Mouse (Mus musculus) lung, postnatal 10 days (tissue): ENCODE results near the gene Clec10a.

ENCODE experiments used
- DNase-seq: peaks from one replicate; pipeline ENCODE4 v3.0.0; 2021

The Clec10a gene

DNA sequence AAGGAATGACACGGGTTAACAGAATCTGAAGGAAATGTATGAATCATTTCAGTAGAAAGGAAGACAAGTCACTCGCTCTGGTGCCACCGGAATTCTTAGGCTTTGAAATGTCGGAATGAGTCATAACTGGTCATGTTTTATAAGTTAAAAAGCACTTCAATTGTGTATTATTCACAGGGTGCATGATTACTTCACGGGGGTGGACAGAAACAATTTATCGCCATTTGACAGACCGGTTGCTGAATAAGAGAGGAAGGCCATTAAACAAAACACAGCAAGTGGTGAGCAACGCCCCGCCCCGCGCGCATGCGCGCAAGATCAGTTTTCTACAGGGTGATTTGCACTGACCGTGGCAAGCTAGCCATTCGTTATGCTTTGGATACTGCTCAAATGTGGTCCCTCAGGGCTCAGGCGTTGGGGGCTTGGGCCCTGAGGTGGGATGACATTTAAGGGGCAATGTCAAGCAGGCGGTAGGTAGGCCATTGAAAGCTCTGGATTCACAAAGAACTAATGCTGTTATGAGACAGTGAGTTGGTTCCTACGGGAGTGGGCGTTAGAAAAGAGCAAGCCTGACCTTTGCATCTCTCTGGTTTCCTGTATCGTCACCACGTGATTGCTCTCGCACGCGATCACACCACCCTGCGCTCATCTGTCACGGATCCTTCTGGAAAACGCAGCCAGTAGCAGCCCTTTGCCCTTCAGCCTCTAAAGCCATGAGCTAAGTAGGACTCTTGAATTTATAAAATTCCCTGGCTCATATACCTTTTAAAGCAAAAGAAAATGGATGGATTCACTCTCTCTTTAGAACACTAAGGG is 33.5 kb downstream of the Clec10a start:
- DNase-seq, result peak; percentile 14

DNA sequence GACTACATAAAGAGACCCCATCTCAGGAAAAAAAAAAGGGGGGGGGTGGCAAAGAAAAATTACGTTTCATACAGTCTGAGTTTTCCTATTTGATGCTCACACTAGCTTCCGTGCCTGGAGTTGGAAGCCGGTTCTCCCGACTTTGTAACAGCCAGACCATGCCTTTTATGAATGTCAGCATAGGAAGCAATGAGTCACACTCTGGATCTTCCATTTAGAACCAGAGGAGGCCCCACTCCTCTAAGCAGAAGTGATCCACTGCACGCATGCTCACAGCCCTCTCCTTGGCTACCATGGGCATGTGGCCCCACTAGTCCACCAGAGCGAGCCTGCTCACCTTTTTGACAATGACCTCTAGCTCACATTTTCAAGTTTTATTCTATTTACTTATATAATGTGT is 35.2 kb downstream of the Clec10a start:
- DNase-seq, result no peak

DNA sequence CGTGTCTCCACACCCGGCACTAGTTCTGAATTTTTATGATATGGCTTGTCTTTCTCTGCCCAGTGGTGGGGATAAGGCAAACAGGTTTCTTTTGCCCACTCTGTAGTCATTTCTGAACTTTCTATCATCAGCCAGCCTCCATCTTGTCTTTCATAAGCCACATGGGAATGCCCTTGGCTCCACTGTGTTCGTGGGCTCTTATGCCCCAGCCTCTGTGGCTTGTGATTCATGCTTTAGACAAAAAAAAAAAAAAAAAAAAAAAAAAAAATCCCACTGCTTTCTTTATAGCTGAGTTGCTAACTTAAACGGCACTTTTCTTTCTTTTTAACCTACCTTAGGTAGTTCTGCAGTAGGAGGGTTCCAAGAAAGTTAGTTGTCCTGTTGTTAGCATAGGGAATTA is 36.2 kb downstream of the Clec10a start:
- DNase-seq, result no peak

DNA sequence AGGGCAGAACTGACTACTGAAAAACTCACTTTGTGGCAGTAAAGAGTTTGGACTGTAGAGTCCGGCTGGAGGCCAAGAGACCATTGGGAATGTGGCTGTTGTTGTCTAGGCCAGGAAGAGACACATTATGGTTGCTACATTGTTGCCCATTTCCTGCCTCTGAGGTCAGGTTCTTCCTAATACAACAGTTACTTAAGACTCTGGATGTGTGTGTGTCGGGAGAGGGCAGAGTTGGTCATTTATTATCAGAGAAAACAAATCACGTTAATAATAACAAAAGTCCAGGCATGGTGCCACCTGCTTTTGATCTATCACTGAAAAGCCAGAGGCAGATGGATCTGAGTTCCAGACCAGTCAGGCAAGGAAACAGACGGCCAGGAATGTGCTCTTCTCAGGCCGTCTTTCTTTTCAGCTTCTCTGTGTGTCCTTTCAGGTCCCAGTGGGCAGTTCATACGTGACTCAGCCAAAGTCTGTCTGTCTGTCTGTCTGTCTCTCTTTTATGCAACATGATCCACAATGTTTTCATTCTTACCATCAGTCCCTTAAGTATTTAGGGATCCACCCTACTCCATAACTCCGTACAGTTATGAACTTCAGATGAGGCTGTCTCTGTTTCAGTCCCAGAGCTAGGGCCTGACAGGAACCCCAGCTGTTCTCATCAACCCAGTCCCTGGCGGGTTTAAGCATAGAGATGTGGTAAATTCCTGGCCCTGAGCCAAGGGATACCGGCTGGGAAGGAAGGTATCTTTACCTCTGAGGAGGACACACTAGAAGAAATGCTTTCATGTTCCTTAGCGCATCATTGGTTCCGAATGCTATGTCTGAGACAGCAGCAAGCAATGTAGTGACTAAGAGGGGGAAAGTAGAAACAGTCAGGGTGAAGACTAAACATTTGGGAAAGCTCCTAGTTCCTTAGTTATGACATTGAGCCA is 37.6 kb downstream of the Clec10a start:
- DNase-seq, result peak; percentile 79

DNA sequence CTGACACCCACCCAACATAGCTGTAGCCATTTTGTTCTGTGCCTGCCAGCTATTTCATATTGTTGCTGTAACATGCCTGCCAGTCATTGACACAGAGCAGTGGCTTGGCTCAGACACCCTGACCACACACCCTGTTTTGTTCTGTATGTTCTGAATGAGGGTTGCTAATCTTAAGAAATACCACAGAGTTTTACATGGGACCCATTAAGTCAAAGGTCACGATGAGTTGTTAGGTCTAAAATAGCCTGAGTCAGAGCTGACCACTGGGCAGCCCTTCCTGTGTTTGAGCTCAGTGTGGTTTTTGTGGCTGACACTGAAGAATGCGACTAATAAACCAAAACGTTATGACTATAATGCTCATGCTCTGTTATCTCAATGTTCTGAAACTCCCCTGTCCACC is 42.3 kb downstream of the Clec10a start:
- no peak for DNase-seq

DNA sequence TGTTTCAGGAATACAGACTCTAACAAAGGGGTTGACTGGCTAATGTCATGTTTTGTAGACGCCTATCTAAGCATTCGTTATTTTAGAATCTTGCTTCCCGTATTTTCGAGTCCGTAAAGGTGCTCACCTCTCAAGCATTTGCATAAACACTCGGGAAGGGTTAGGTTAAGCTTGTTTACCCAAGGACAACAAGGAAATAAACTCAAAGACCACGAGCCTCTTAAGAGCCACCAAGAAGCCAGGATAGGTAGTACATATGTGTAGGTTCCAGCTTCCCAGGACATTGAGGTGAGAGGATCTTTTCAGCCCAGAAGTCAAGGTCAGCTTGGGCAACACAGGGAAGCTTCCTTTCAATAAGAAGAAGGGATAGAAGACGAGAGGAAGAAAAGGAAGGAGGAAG is 43.1 kb downstream of the Clec10a start:
- DNase-seq, result no peak

DNA sequence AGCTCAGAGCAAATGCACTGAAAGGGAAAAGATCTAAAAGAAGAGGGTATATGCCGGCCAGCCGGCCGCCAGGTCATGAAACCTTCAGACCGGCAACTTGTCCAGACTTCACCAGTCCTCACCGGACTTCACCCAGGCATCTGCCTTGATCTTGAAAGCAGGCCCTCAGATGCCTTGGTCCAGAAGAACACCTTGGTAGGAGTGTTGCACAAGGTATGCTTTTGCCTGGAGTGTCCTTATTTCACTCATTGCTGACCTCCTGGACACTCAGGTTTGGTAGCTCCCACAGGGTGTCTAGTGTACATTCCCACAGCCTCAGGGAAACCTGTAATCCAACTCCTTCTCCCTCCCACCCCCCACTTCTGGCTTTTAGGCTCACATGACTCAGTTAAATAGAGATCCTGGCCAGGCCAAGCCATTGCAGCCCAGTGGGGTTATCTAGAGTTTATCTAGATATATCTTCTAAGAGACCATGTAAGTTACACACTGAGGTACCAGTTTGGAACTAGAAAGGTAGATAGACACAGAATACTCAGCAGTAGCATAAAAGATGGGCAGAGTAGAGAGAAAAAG is 44.1 kb downstream of the Clec10a start:
- no peak for DNase-seq

DNA sequence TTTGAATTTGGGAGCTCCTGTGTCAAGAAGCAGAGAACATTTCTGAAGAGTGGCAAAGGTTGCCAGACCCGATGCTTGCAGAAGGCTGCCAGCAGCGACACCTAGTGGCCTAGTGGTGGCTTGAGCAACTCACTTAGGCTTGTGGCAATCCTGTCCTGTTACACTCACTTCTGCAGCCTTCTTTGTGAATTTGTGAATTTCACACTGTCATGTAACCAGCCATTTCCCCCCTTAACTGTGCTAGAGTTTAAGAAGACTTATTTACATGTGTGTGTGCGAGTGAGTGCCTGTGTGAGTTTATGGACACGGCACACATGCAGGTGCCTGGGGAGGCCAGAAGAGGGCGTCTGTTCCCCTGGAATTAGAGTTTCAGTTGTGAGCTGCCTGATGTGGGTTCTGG is 45.7 kb downstream of the Clec10a start:
- DNase-seq, result peak; percentile 91

DNA sequence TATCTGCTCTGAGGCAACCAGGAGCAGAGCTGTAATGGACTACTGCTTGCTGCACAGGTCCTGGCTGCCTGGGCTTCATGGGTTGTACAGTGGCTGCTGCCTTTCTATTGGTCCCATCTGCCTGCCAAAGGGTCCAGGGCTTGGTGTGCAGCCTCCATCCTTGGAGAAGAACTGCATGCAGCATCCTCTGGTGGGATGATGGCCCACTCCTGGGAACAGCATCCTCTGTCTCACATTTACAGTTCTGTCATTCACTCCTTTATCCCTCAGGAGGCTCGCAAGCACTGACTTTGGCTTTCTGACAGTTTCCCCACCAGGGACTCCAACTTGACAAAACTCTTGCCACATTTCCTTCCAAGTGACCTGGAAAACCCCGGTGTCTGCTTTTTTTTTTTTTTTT is 50.8 kb downstream of the Clec10a start:
- DNase-seq, result no peak

DNA sequence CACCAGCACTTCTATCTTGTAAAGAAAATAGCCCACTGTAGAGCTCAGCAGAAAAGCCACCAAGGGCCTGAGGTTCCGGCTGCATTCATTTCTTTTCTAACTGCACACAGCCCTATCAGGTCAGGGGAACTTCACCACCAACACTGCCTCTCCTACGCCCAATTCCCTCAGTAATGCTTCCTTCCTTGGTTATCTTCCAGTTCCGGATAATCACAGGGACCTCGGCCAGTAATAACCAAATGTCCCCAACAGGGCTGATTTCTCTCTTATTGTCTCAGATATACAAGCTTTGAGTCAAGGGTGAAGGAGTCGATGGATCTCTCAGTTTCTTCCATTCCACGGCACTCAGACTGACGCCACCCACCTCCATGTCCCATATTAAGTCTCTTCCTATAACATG is 51.3 kb downstream of the Clec10a start:
- DNase-seq, result no peak

DNA sequence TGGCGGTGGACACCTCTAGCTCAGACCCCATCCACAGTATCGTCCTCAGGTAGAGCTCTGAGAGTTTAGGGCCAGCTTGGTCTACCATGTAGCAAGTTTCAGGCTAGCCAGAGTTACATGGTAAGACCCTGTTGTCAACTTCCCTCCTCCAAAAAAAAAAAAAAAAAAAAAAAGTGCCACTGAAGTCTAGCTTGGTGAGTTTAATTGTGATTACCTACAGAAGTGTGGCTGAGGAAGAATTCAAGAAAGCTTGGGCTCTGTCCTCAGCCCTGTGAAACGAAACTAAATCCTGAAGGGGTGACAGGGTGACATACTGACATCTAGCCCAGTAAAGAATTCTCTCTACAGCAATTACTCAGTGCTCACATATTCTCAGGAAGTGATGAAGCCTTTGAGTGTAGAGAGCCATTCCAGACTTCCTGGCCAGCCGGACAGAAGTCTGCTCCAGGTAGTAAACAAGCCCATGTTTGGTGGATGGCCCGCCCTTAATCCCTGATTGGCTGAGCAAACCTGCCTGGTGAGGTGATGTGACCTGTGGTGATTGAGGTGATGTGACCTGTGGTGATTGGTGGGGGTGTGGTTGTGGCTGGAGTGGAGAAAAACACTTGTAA is 52.9 kb downstream of the Clec10a start:
- no peak for DNase-seq

DNA sequence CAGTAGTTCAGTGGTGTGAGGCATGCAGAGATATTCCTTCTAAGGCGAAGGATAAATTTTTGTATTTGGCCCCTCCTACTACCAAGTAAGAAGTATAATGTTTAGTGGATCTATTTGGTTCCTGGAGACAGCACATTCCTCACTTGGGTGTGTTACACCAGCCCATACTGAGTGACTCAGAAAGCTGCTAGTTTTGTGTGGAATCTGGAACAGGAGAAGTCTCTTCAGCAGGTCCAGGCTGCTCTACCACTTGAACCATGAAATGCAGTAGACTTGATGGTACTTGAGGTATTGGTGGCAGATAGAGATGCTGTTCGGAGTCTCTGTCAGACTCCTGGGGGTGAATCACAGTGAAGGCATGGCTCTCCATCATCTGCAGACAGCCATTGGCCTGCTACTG is 54.7 kb downstream of the Clec10a start:
- no peak for DNase-seq

DNA sequence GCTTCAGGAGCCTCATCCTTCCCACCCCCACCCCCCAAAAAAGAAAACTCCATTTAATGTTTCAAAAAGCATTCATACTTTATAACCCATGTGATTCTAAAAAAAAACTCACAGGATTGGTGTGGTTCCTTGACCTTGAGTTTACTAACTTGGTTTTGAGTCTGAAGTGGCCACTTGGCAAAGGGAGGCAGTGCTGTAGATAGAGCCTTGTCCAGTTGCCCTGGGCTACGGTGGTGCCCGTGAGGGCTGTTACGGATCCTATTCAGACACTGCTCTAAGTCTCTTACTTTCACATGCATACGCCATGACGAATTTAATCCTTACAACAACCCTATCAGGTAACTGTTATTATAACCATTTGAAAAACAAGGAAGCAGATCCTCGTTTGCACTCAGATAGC is 56.0 kb downstream of the Clec10a start:
- DNase-seq, result no peak

DNA sequence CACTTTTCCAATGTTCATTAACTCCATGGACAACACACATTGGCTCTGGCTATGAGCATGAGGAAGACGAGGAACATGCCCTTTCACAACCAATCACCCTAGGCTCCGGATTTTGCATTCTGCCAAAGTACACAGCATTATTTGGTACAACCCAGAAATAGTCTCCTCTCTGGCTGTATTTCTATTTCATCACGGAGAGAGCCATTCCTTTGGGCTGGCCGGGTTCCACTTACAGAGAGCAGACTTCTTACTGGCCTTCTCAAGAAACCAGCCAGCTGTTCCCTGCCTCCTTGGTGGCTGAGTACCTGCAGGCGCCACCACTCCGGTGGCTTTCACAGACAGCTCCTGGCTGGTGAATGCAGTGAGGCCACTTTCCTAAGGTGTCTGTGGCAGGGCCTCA is 56.4 kb downstream of the Clec10a start, which contains the start of gene Slc16a11:
Gene Slc16a11 (plus strand): TSS at position 330 of the 400 bp plus-strand sequence.
- no peak for DNase-seq

DNA sequence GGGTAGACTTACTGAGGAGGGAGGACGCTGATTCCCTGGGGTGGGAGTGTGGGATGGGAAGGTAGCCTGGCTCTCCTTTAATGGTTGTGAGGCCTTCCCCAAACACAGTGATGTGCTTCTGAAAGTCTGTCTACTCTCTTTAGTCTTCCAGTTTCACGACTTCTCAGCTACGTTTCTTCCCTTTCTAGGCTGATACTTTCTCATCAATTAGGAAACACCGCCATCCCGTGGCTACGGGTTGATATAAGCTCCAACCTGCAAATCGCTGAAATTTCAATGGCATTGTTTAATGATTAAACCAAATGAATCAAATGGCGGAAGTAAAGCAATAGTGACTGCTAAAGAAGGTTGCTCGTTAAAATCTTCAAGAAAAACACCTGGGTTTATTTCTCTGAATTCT is 56.9 kb downstream of the Clec10a start:
- DNase-seq, result peak; percentile 86

DNA sequence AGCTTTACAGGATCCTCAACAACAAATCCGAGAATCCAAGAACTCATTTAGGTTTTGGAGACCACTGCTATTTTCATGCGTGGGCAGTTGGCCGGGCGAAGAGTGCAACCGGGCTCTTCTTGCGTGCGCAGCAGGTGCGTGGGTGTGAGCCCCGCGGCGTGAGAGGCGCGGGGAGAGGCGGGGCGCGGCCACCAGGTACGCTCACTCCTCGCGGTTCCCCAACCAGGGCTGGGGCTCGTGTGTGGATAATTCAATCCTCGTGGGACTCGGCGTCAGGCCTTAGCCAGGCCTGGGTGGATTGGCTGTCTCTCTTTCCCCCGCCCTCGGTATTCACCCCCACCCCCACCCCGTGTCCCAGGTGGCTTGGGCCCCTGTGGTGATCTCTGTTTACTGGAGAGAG is 57.7 kb downstream of the Clec10a start:
- no peak for DNase-seq

DNA sequence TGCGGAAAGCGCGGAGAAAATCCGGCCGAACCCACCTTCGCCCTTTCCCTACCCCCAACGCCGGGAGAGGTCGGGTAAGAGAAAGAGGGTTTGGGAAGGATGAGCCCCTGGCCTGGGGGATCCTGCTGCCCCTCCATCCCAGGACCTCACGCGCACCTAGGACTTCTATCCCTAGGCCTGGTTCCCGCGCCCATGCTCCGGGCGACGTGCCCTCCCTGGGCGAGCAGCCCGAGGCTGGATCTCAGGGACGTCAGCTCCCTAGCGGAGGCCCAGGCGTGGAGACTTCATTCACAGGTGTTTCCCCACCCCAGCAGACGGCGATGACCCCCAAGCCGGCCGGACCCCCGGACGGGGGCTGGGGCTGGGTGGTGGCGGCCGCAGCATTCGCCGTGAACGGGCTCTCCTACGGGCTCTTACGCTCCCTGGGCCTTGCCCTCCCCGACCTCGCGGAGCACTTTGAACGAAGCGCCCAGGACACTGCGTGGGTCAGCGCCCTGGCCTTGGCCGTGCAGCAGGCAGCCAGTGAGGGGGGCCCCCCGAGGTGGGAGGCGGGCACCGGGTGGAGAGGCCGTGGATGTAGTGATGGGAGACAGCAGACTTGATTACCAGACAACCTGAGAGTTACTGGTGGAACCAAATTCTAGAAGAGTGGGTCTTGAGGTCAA is 58.3 kb downstream of the Clec10a start:
- no peak for DNase-seq

DNA sequence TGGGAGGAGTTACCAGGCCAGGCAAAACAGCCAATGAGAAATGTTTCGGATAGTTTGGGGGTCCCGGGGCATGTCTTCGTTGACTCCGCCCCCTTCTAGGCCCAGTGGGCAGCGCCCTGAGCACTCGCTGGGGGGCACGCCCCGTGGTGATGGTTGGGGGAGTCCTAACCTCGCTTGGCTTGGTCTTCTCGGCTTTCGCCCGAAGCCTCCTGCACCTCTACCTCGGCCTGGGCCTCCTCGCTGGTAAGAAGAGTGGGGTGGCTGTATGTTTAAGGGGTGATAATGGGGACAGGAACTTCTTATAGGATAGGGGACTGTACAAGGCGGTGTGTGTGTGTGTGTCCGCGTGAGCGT is 58.8 kb downstream of the Clec10a start:
- no peak for DNase-seq

DNA sequence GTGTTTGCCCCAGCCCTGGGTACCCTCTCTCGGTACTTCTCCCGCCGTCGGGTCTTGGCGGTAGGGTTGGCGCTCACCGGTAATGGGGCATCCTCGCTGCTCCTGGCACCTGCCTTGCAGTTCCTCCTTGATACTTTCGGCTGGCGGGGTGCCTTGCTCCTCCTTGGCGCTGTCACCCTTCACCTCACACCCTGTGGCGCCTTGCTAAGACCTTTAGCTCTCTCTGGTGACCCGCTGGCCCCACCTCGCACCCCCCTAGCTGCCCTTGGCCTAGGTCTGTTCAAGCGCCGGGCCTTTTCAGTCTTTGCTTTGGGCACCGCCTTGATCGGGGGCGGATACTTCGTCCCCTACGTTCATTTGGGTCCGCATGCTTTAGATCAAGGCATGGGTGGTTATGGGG is 59.3 kb downstream of the Clec10a start:
- no peak for DNase-seq

DNA sequence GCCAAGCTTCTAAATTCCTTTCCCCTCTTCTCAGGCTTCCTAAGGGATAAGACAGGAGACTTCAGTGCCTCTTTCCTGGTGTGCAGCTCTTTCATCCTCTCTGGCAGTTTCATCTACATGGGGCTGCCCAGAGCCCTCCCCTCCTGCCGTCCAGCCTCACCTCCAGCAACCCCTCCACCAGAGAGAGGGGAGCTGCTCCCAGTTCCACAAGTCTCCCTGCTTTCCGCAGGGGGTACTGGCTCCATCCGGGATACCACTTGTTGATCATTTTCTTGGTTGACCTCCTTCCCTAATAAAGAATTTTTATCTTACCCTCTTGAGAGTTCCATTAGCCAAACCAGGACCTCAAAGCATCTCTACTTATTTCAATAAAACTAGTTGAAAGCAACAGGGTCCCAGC is 60.1 kb downstream of the Clec10a start:
- no peak for DNase-seq

DNA sequence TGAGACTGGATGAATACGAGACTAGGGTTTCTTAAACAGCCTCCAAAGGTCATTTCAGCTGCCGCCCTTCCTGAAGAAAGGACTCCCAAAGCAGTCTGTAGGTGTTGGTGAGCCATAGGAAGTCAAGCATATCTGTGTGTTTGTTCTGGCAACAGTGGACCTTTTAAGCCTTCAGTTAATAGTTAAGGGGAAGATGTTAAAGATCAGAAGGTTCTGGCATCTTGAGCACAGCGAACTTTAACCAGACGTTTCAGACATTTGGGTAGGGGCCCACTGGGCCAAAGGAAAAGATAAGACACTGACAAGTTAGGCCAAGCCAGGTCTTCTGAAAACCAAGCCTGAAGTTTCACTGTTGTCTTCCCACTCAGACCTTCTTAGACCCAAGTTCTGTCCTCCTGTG is 62.0 kb downstream of the Clec10a start:
- no peak for DNase-seq

DNA sequence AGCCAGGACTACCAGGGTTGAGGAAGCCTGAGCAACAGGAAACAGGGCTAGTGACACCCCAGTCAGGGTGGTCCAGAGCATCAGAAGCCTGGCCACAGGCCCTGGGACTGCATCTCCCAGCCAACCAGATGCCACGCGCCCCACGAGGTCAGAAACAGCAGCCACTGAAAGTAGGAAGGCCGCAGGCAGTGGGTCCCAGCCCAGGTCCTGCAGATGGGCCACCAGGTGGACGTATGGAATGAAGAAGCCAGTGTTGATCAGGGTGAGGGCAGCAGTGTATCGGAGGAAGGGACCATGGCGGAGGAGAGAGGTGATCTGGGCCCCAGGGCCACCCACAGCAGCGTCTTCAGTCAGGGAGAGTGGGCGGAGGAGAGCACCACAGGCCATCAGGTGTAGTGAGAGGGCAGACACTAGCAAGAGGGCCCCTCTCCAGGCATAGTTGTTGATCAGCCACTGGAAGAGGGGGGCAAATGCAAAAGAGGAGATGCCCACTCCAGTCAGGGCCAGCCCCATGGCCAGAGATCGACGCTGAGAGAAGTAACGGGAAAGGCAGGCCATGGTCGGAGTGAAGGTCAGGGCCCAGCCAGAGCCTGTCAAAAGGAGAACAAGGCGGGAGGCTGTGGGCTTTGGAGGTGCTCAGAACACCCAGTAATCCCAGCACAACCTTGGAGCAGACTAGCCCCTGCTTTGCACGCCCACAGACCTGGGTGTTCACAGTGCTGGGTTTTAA is 62.9 kb downstream of the Clec10a start:
- no peak for DNase-seq
